Mouse (Mus musculus): ENCODE data around the gene 4930523C07Rik.
A peak's percentile ranks its signal among the peaks of the same experiment; 100 is the strongest.

The 4930523C07Rik gene

GRCm38 (mm10) chr1:160044237-160045021, at the start of gene 4930523C07Rik:
TSS of gene 4930523C07Rik (plus strand) at chr1:160044382.
- peak; percentile 84 for DNase-seq (ENCODE audit: low spot score)

GRCm38 (mm10) chr1:159997329-159997728, 46.9 kb upstream of the 4930523C07Rik start:
- DNase-seq (ENCODE audit: low spot score): no peak

GRCm38 (mm10) chr1:159998349-159998748, 45.8 kb upstream of the 4930523C07Rik start:
- no peak for DNase-seq (ENCODE audit: low spot score)

GRCm38 (mm10) chr1:159999232-159999631, 45.0 kb upstream of the 4930523C07Rik start:
- no peak for DNase-seq (ENCODE audit: low spot score)

- DNase-seq (ENCODE audit: low spot score): no peak
Observed at GRCm38 (mm10) chr1:160005319-160005718, 38.9 kb upstream of the 4930523C07Rik start.

GRCm38 (mm10) chr1:160006919-160007588, 37.1 kb upstream of the 4930523C07Rik start:
- DNase-seq (ENCODE audit: low spot score): peak; percentile 45

GRCm38 (mm10) chr1:160013042-160013441, 31.1 kb upstream of the 4930523C07Rik start:
- DNase-seq (ENCODE audit: low spot score): no peak

GRCm38 (mm10) chr1:160024339-160024980, 19.7 kb upstream of the 4930523C07Rik start:
- DNase-seq (ENCODE audit: low spot score): peak; percentile 78

GRCm38 (mm10) chr1:160025146-160025894, 18.9 kb upstream of the 4930523C07Rik start:
- peak; percentile 16 for DNase-seq (ENCODE audit: low spot score)

GRCm38 (mm10) chr1:160025895-160026255, 18.3 kb upstream of the 4930523C07Rik start:
- DNase-seq (ENCODE audit: low spot score): no peak

- DNase-seq (ENCODE audit: low spot score): no peak
Observed at GRCm38 (mm10) chr1:160027939-160028338, 16.2 kb upstream of the 4930523C07Rik start.

GRCm38 (mm10) chr1:160033948-160034598, 10.1 kb upstream of the 4930523C07Rik start:
- DNase-seq (ENCODE audit: low spot score): no peak

GRCm38 (mm10) chr1:160035561-160035960, 8.6 kb upstream of the 4930523C07Rik start:
- DNase-seq (ENCODE audit: low spot score): no peak

- DNase-seq (ENCODE audit: low spot score): peak; percentile 51
Observed at GRCm38 (mm10) chr1:160036996-160037521, 7.1 kb upstream of the 4930523C07Rik start.

GRCm38 (mm10) chr1:160039951-160040645, 4.1 kb upstream of the 4930523C07Rik start:
- peak; percentile 73 for DNase-seq (ENCODE audit: low spot score)

GRCm38 (mm10) chr1:160041264-160041775, 2.9 kb upstream of the 4930523C07Rik start:
- no peak for DNase-seq (ENCODE audit: low spot score)

- peak; percentile 79 for DNase-seq (ENCODE audit: low spot score)
Observed at GRCm38 (mm10) chr1:160042351-160042750, 1.8 kb upstream of the 4930523C07Rik start.

- DNase-seq (ENCODE audit: low spot score): no peak
Observed at GRCm38 (mm10) chr1:160043271-160043975, 759 bp upstream of the 4930523C07Rik start.

GRCm38 (mm10) chr1:160045056-160045715, 1.0 kb downstream of the 4930523C07Rik start:
- DNase-seq (ENCODE audit: low spot score): peak; percentile 37
